Mouse (Mus musculus): ENCODE results near the gene Cdk14.

DNA sequence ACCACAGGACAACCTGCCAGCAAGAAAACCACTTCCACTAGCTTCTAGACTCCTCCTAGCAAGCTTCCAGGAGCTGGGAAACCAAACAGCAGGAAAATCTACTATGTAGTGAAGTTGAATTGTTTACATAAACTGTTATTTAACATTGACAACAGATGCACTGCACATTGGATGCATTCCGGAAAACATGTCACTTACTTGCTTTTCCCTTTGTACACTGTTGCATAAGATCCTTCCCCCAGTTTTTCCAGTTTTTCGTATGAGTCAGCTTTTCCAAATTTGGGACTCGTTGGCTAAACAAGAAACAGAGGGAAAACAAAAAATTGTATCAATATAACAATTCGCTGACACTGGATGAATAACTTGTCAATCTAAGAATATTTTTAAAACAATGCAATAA lies 193.1 kb downstream of the Cdk14 start:
- TF ChIP-seq CTCF (IDR thresholded peaks at IDR 0.05; ENCODE audit: control insufficient read depth, insufficient read depth, insufficient replicate concordance, low read depth, low read length) (no peak), POLR2A (IDR thresholded peaks at IDR 0.05; ENCODE audit: control insufficient read depth, low read depth, low read length) (no peak)

All from testis, adult 2 months (tissue).